Mouse (Mus musculus) layer of hippocampus, adult 8-10 months (tissue): ENCODE results near the gene Cypt15. TPM values are rescaled to one million over a fixed set of nuclear protein-coding genes. Genes with fewer than 3 reads are reported as not detected.
A peak's percentile ranks its signal among the peaks of the same experiment; 100 is the strongest.
"Not testable (repeated sequence)": the region's sequence is repeated elsewhere in the genome, so short reads cannot be mapped to it uniquely, and the experiment has no call there.

Experiments used
- DNase-seq, 2 experiments: peaks; one replicate each; pipeline ENCODE4 v3.0.0; 2022; ENCODE audit warnings: low spot score in 2 of 2
- total RNA-seq, 4 experiments: library from RNA; stranded (reverse); gene quantifications; 2 replicates each; pipeline ENCODE4 v1.2.4; 2022

The Cypt15 gene
- total RNA-seq, result not detected

GRCm38 (mm10) chrX:39345967-39346366 lies at the start of gene Cypt15:
TSS of gene Cypt15 (plus strand) at chrX:39346267.
- not testable (repeated sequence) for DNase-seq

- DNase-seq, result no peak
These were observed 24.9 kb downstream of the Cypt15 start for GRCm38 (mm10) chrX:39370932-39371331.

- DNase-seq, result peak in 1 of 2 experiments; percentile 2
These were observed 32.8 kb downstream of the Cypt15 start for GRCm38 (mm10) chrX:39378830-39379229.

DNA sequence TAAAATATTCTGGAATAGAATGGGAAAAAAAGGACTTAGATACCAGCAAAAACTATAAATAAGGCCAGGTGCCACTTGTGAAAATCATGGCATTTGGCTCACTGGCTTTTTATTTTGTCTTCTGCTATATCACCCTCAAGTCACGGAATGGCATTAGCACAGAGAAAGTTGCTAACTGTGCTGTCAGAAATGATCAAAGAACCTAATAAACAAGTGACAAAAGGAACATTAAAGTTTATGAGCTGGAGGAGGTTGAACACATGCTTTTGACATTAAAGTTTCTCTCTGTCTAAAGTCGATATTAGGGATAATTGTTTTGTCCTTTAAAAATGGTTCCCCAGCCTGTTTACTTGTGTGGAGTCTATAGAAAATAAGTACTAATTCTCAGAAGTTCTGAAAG lies 37.7 kb downstream of the Cypt15 start:
- no peak for DNase-seq
